Mouse (Mus musculus) liver, adult 2 months (tissue): ENCODE results near the gene Evi2b.

Source experiments
- CTCF ChIP-seq: fragments of 200-500 bp; IDR thresholded peaks from 2 replicates; pipeline ENCODE4 v1.5.1; 2011; ENCODE audit warnings: low read depth, low read length, control low read depth
- POLR2A ChIP-seq: fragments of 200-500 bp; IDR thresholded peaks from 2 replicates; pipeline ENCODE4 v1.6.1; 2011; ENCODE audit warnings: low read length, control low read depth; ENCODE audit not compliant: insufficient read depth; ENCODE audit errors: extremely low read depth

- TF ChIP-seq CTCF (no peak), POLR2A (no peak)
Measured at GRCm38 (mm10) chr11:79502917-79503316, 20.6 kb downstream of the Evi2b start.
